Mouse (Mus musculus): Measurements from ENCODE around the gene Krt80. TPM values are rescaled to one million over a fixed set of nuclear protein-coding genes. Genes with fewer than 3 reads are reported as not detected.
"Not testable (repeated sequence)": the region's sequence is repeated elsewhere in the genome, so short reads cannot be mapped to it uniquely, and the experiment has no call there.

The Krt80 gene
- polyA plus RNA-seq, 1 experiment from 2014 or later: 7.5 TPM

DNA sequence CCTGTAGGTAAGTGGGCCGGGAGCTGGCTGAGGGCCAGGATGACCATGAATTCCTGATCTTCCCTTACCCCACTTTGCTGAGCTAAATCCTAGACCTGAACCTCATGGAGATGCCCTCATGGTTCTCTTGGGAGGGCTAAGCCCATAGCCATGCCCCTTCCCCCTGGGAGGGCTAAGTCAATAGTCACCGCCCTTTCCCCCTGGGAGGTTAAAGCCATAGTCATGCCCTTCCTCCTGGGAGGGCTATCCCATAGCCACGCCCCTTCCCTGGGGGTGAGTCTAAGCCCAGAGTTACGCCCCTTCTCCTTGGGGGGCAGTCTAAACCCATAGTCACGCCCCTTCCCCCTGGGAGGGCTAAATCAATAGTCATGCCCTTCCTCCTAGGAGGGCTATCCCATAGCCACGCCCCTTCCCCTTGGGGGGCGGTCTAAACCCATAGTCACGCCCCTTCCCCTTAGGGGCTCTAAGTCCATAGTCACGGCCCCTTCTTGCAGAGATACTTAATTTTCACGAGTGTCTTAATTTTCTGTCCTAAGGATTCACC is 43.9 kb downstream of the Krt80 start:
- Histone ChIP-seq H3K9me3 (replicated peaks) (no peaks in the 10 kb centered on the region), H3K36me3 (no peaks in the 10 kb centered on the region), H3K9ac (no peak overlapping the region), H3K4me1 (replicated peaks) (peaks cover 25% of the 10 kb centered on the region), H3K27me3 (replicated peaks) (no peaks in the 10 kb centered on the region), H3K27ac (ENCODE audit: poor library complexity, severe bottlenecking) (no peak overlapping the region), H3K4me2 (no peak overlapping the region), H3K4me3 (no peak overlapping the region)
- WGBS: 34% methylated on average over 10 of the region's 10 CpGs
- peak; percentile 7; the same call in 1 of the 2 replicates for ATAC-seq (ENCODE audit: insufficient number of reproducible peaks, low FRiP score)

DNA sequence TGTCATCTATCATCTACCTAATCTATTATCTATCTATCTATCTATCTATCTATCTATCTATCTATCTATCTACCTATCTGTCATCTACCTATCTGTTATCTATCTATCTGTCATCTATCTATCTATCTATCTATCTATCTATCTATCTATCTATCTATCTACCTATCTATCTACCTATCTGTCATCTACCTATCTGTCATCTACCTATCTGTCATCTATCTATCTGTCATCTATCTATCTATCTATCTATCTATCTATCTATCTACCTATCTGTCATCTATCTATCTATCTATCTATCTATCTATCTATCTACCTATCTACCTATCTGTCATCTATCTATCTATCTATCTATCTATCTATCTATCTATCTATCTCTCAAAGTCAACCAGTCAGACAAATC is 45.6 kb downstream of the Krt80 start:
- H3K27me3 ChIP-seq (replicated peaks); H3K9ac ChIP-seq; H3K36me3 ChIP-seq; ATAC-seq (ENCODE audit: insufficient number of reproducible peaks, low FRiP score); H3K9me3 ChIP-seq (replicated peaks); H3K4me2 ChIP-seq; H3K27ac ChIP-seq (ENCODE audit: poor library complexity, severe bottlenecking); H3K4me3 ChIP-seq: not testable (repeated sequence)
- H3K4me1 ChIP-seq (replicated peaks): peaks cover 29% of the 10 kb centered on the region

- no peak overlapping the region for H3K4me2 ChIP-seq
- no peak overlapping the region for H3K9ac ChIP-seq
- no peaks in the 10 kb centered on the region for H3K9me3 ChIP-seq (replicated peaks)
- peaks cover 30% of the 10 kb centered on the region for H3K4me1 ChIP-seq (replicated peaks)
- no peaks in the 10 kb centered on the region for H3K27me3 ChIP-seq (replicated peaks)
- H3K4me3 ChIP-seq: no peak overlapping the region
- no peaks in the 10 kb centered on the region for H3K36me3 ChIP-seq
- 93% methylated on average over 5 of the region's 5 CpGs for WGBS
- H3K27ac ChIP-seq (ENCODE audit: poor library complexity, severe bottlenecking): no peak overlapping the region
- ATAC-seq (ENCODE audit: insufficient number of reproducible peaks, low FRiP score): no peak
Observed at GRCm38 (mm10) chr15:101323511-101323910, 46.5 kb downstream of the Krt80 start.

DNA sequence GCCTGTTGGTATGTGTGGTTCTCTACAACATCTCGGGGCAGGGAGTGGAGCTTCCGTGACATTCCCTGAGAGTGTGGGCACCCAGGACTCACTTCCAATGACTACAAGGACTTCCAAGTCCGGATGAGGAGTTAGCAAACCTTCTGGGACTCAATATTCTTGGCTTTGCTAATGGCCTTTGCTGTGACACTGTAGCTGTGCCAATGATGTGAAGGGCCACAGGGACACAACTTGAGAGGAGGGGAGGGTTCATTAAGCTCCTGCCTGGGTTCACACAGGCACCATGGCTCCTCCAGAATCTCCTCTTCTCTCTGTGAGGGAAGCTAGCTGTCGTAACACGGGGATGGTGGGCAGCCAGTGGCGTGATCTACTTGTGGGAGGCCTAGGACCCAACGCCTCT is 47.3 kb downstream of the Krt80 start:
- no peak overlapping the region for H3K27ac ChIP-seq (ENCODE audit: poor library complexity, severe bottlenecking)
- H3K36me3 ChIP-seq: no peaks in the 10 kb centered on the region
- H3K4me2 ChIP-seq: no peak overlapping the region
- H3K4me1 ChIP-seq (replicated peaks): peaks cover 35% of the 10 kb centered on the region
- H3K27me3 ChIP-seq (replicated peaks): no peaks in the 10 kb centered on the region
- H3K9me3 ChIP-seq (replicated peaks): no peaks in the 10 kb centered on the region
- no peak overlapping the region for H3K9ac ChIP-seq
- H3K4me3 ChIP-seq: no peak overlapping the region
- WGBS: 78% methylated on average over 7 of the region's 7 CpGs
- no peak for ATAC-seq (ENCODE audit: insufficient number of reproducible peaks, low FRiP score)

DNA sequence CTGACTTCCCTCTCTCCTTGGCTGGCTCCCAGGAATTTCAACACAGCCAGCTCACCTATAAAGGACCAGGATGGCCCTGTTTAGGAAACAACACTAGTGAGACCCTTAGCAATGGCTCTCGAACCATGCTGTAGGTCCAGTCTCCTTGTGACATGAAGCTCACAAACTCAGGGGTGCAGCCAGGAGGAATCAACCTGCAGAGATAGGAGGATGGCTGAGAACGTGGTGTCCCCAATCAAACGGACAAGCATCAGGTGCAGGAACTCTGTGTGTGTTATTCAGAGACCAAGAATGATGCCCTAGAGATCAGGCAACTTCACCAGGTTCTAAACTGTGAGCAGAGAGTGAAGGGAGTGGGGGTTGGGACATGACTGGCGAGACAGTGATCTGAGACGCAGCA is 47.9 kb downstream of the Krt80 start:
- H3K4me3 ChIP-seq: no peak overlapping the region
- no peak overlapping the region for H3K9ac ChIP-seq
- H3K27me3 ChIP-seq (replicated peaks): no peaks in the 10 kb centered on the region
- no peaks in the 10 kb centered on the region for H3K9me3 ChIP-seq (replicated peaks)
- WGBS: 72% methylated on average over 5 of the region's 5 CpGs
- no peak overlapping the region for H3K4me2 ChIP-seq
- H3K27ac ChIP-seq (ENCODE audit: poor library complexity, severe bottlenecking): peak overlapping the region; percentile 72; the same call in 1 of the 2 replicates
- no peaks in the 10 kb centered on the region for H3K36me3 ChIP-seq
- ATAC-seq (ENCODE audit: insufficient number of reproducible peaks, low FRiP score): no peak
- peaks cover 40% of the 10 kb centered on the region for H3K4me1 ChIP-seq (replicated peaks)

- Histone ChIP-seq H3K4me3 (no peak overlapping the region), H3K9me3 (replicated peaks) (no peaks in the 10 kb centered on the region), H3K36me3 (no peaks in the 10 kb centered on the region), H3K4me2 (no peak overlapping the region), H3K27me3 (replicated peaks) (no peaks in the 10 kb centered on the region), H3K27ac (ENCODE audit: poor library complexity, severe bottlenecking) (peak overlapping the region; percentile 72), H3K4me1 (replicated peaks) (peaks cover 47% of the 10 kb centered on the region), H3K9ac (no peak overlapping the region)
- WGBS: 36% methylated on average over 5 of the region's 5 CpGs
- no peak for ATAC-seq (ENCODE audit: insufficient number of reproducible peaks, low FRiP score)
Observed at GRCm38 (mm10) chr15:101321126-101321525, 48.8 kb downstream of the Krt80 start.

DNA sequence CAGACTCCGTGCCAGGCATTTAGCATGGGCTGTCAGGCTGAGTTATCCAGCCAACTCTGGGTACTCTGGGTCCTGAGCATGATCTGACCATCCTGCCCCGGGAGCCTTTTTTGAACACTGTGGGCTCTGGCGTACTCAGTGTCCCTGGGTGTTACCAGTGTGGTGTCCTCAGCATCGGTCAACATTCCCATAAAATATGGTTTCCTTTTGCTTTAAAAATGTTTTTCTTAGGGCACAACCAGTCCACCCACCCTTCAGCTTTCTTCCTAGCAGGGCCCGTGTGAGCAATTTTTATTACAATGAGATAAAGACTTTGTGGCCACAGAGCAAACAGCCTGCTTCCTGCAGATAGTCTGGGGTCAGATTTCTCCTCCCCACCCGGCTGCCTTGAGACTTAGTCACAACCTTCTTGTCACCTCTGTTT is 49.3 kb downstream of the Krt80 start:
- H3K27me3 ChIP-seq (replicated peaks): no peaks in the 10 kb centered on the region
- H3K9me3 ChIP-seq (replicated peaks): no peaks in the 10 kb centered on the region
- no peaks in the 10 kb centered on the region for H3K36me3 ChIP-seq
- WGBS: 29% methylated on average over 6 of the region's 6 CpGs
- H3K4me2 ChIP-seq: 0 out of 2 replicates have a peak overlapping the region, but pooled peaks have one; percentile 6
- peak; percentile 52 for ATAC-seq (ENCODE audit: insufficient number of reproducible peaks, low FRiP score)
- H3K4me3 ChIP-seq: no peak overlapping the region
- H3K4me1 ChIP-seq (replicated peaks): peaks cover 50% of the 10 kb centered on the region
- no peak overlapping the region for H3K9ac ChIP-seq
- peak overlapping the region; percentile 79 for H3K27ac ChIP-seq (ENCODE audit: poor library complexity, severe bottlenecking)

- no peak for ATAC-seq (ENCODE audit: insufficient number of reproducible peaks, low FRiP score)
- Histone ChIP-seq H3K4me1 (replicated peaks) (peaks cover 50% of the 10 kb centered on the region), H3K27me3 (replicated peaks) (no peaks in the 10 kb centered on the region), H3K36me3 (no peaks in the 10 kb centered on the region), H3K9me3 (replicated peaks) (0 out of 2 replicates have a peak, but pooled peaks cover 2% of the 10 kb centered on the region), H3K9ac (no peak overlapping the region), H3K27ac (ENCODE audit: poor library complexity, severe bottlenecking) (peak overlapping the region; percentile 79), H3K4me2 (0 out of 2 replicates have a peak overlapping the region, but pooled peaks have one; percentile 6), H3K4me3 (no peak overlapping the region)
- 52% methylated on average over 6 of the region's 6 CpGs for WGBS
Observed at GRCm38 (mm10) chr15:101320010-101320617, 49.8 kb downstream of the Krt80 start.

- Histone ChIP-seq H3K9me3 (replicated peaks) (0 out of 2 replicates have a peak, but pooled peaks cover 2% of the 10 kb centered on the region), H3K36me3 (no peaks in the 10 kb centered on the region), H3K27me3 (replicated peaks) (no peaks in the 10 kb centered on the region), H3K4me1 (replicated peaks) (peaks cover 50% of the 10 kb centered on the region), H3K4me3 (no peak overlapping the region), H3K4me2 (no peak overlapping the region), H3K9ac (no peak overlapping the region), H3K27ac (ENCODE audit: poor library complexity, severe bottlenecking) (peak overlapping the region; percentile 79)
- WGBS: 43% methylated on average over 14 of the region's 14 CpGs
- ATAC-seq (ENCODE audit: insufficient number of reproducible peaks, low FRiP score): no peak
Observed at GRCm38 (mm10) chr15:101318889-101319765, 50.8 kb downstream of the Krt80 start.

- H3K4me3 ChIP-seq: no peak overlapping the region
- 71% methylated on average over 2 of the region's 2 CpGs for WGBS
- no peaks in the 10 kb centered on the region for H3K36me3 ChIP-seq
- peak overlapping the region; percentile 79; the same call in 1 of the 2 replicates for H3K27ac ChIP-seq (ENCODE audit: poor library complexity, severe bottlenecking)
- no peak overlapping the region for H3K9ac ChIP-seq
- no peak overlapping the region for H3K4me2 ChIP-seq
- 0 out of 2 replicates have a peak, but pooled peaks cover 2% of the 10 kb centered on the region for H3K9me3 ChIP-seq (replicated peaks)
- no peaks in the 10 kb centered on the region for H3K27me3 ChIP-seq (replicated peaks)
- no peak for ATAC-seq (ENCODE audit: insufficient number of reproducible peaks, low FRiP score)
- peaks cover 50% of the 10 kb centered on the region for H3K4me1 ChIP-seq (replicated peaks)
Observed at GRCm38 (mm10) chr15:101317814-101318500, 52.0 kb downstream of the Krt80 start.
